Mouse (Mus musculus): ENCODE data around the gene Hmgn3. TPM values are rescaled to one million over a fixed set of nuclear protein-coding genes. Genes with fewer than 3 reads are reported as not detected.
"Not testable (repeated sequence)": the region's sequence is repeated elsewhere in the genome, so short reads cannot be mapped to it uniquely, and the experiment has no call there.

Hmgn3 gene
- total and polyA plus RNA-seq, 3 experiments, result 5.7 to 7.4 (median 6.2) TPM

- intact Hi-C loops (cut with DNase I), result no loop called here
- no peaks in the 10 kb centered on the region for H3K79me2 ChIP-seq (replicated peaks; ENCODE audit: control insufficient read depth, insufficient read depth, low read length)
- 94% methylated on average over 4 of the region's 4 CpGs for WGBS
- TF ChIP-seq CTCF (IDR thresholded peaks at IDR 0.05) (no peak), POLR2A (IDR thresholded peaks at IDR 0.05; ENCODE audit: insufficient read depth, low read depth, low read length) (no peak), EP300 (IDR thresholded peaks at IDR 0.05; ENCODE audit: insufficient read depth, low read depth, low read length) (no peak)
- no peak for DNase-seq
- no peak overlapping the region for H3K4me3 ChIP-seq
- no peak overlapping the region for H3K27ac ChIP-seq
- no peaks in the 10 kb centered on the region for H3K36me3 ChIP-seq (ENCODE audit: control insufficient read depth, insufficient read depth, low read length)
- no peaks in the 10 kb centered on the region for H3K4me1 ChIP-seq (ENCODE audit: control insufficient read depth, insufficient read depth, low read length)
- no peak overlapping the region for H3K9ac ChIP-seq (ENCODE audit: low read depth, low read length)
- no peaks in the 10 kb centered on the region for H3K27me3 ChIP-seq (ENCODE audit: control insufficient read depth, insufficient read depth, low read length)
These were observed 16.7 kb downstream of the Hmgn3 start for GRCm38 (mm10) chr9:83129831-83130230.

GRCm38 (mm10) chr9:83127840-83128239 lies 18.6 kb downstream of the Hmgn3 start:
- WGBS, result 62% methylated on average over 7 of the region's 7 CpGs
- Histone ChIP-seq H3K9ac (ENCODE audit: low read depth, low read length) (no peak overlapping the region), H3K79me2 (replicated peaks; ENCODE audit: control insufficient read depth, insufficient read depth, low read length) (no peaks in the 10 kb centered on the region), H3K4me3 (no peak overlapping the region), H3K4me1 (ENCODE audit: control insufficient read depth, insufficient read depth, low read length) (no peaks in the 10 kb centered on the region), H3K36me3 (ENCODE audit: control insufficient read depth, insufficient read depth, low read length) (no peaks in the 10 kb centered on the region), H3K27ac (no peak overlapping the region), H3K27me3 (ENCODE audit: control insufficient read depth, insufficient read depth, low read length) (no peaks in the 10 kb centered on the region)
- no peak for DNase-seq
- TF ChIP-seq CTCF (IDR thresholded peaks at IDR 0.05) (no peak), EP300 (IDR thresholded peaks at IDR 0.05; ENCODE audit: insufficient read depth, low read depth, low read length) (no peak), POLR2A (IDR thresholded peaks at IDR 0.05; ENCODE audit: insufficient read depth, low read depth, low read length) (no peak)
- intact Hi-C loops (cut with DNase I), result no loop called here

- H3K4me1 ChIP-seq (ENCODE audit: control insufficient read depth, insufficient read depth, low read length); H3K79me2 ChIP-seq (replicated peaks; ENCODE audit: control insufficient read depth, insufficient read depth, low read length); H3K27me3 ChIP-seq (ENCODE audit: control insufficient read depth, insufficient read depth, low read length); H3K4me3 ChIP-seq; intact Hi-C loops (cut with DNase I); DNase-seq; H3K36me3 ChIP-seq (ENCODE audit: control insufficient read depth, insufficient read depth, low read length); H3K9ac ChIP-seq (ENCODE audit: low read depth, low read length); H3K27ac ChIP-seq: not testable (repeated sequence)
- 96% methylated on average over 6 of the region's 6 CpGs for WGBS
These were observed 20.0 kb downstream of the Hmgn3 start for GRCm38 (mm10) chr9:83126482-83126881.

GRCm38 (mm10) chr9:83119211-83119610 lies 27.3 kb downstream of the Hmgn3 start:
- no peak overlapping the region for H3K9ac ChIP-seq (ENCODE audit: low read depth, low read length)
- intact Hi-C loops (cut with DNase I), result no loop called here
- WGBS, result 77% methylated on average over 2 of the region's 2 CpGs
- no peak for DNase-seq
- no peaks in the 10 kb centered on the region for H3K36me3 ChIP-seq (ENCODE audit: control insufficient read depth, insufficient read depth, low read length)
- H3K27ac ChIP-seq, result no peak overlapping the region
- no peaks in the 10 kb centered on the region for H3K4me1 ChIP-seq (ENCODE audit: control insufficient read depth, insufficient read depth, low read length)
- H3K79me2 ChIP-seq (replicated peaks; ENCODE audit: control insufficient read depth, insufficient read depth, low read length), result no peaks in the 10 kb centered on the region
- no peak overlapping the region for H3K4me3 ChIP-seq
- no peaks in the 10 kb centered on the region for H3K27me3 ChIP-seq (ENCODE audit: control insufficient read depth, insufficient read depth, low read length)
- TF ChIP-seq POLR2A (IDR thresholded peaks at IDR 0.05; ENCODE audit: insufficient read depth, low read depth, low read length) (no peak), EP300 (IDR thresholded peaks at IDR 0.05; ENCODE audit: insufficient read depth, low read depth, low read length) (no peak), CTCF (IDR thresholded peaks at IDR 0.05) (no peak)

- no peak for TF ChIP-seq POLR2A (IDR thresholded peaks at IDR 0.05; ENCODE audit: insufficient read depth, low read depth, low read length)
- TF ChIP-seq EP300 (IDR thresholded peaks at IDR 0.05; ENCODE audit: insufficient read depth, low read depth, low read length), result no peak
- TF ChIP-seq CTCF (IDR thresholded peaks at IDR 0.05), result no peak
- Histone ChIP-seq H3K79me2 (replicated peaks; ENCODE audit: control insufficient read depth, insufficient read depth, low read length) (no peaks in the 10 kb centered on the region), H3K9ac (ENCODE audit: low read depth, low read length) (no peak overlapping the region), H3K27me3 (ENCODE audit: control insufficient read depth, insufficient read depth, low read length) (no peaks in the 10 kb centered on the region), H3K27ac (no peak overlapping the region), H3K36me3 (ENCODE audit: control insufficient read depth, insufficient read depth, low read length) (no peaks in the 10 kb centered on the region), H3K4me1 (ENCODE audit: control insufficient read depth, insufficient read depth, low read length) (no peaks in the 10 kb centered on the region), H3K4me3 (no peak overlapping the region)
- intact Hi-C loops (cut with DNase I), result no loop called here
- no peak for DNase-seq
- WGBS, result 90% methylated on average over 7 of the region's 7 CpGs
These were observed 29.0 kb downstream of the Hmgn3 start for GRCm38 (mm10) chr9:83117486-83117885.

GRCm38 (mm10) chr9:83116774-83117474 lies 29.6 kb downstream of the Hmgn3 start:
- H3K4me1 ChIP-seq (ENCODE audit: control insufficient read depth, insufficient read depth, low read length), result no peaks in the 10 kb centered on the region
- H3K79me2 ChIP-seq (replicated peaks; ENCODE audit: control insufficient read depth, insufficient read depth, low read length), result no peaks in the 10 kb centered on the region
- intact Hi-C loops (cut with DNase I), result no loop called here
- no peak for DNase-seq
- WGBS, result 94% methylated on average over 15 of the region's 15 CpGs
- TF ChIP-seq EP300 (IDR thresholded peaks at IDR 0.05; ENCODE audit: insufficient read depth, low read depth, low read length), result no peak
- TF ChIP-seq POLR2A (IDR thresholded peaks at IDR 0.05; ENCODE audit: insufficient read depth, low read depth, low read length), result no peak
- TF ChIP-seq CTCF (IDR thresholded peaks at IDR 0.05), result no peak
- H3K4me3 ChIP-seq, result no peak overlapping the region
- H3K36me3 ChIP-seq (ENCODE audit: control insufficient read depth, insufficient read depth, low read length), result no peaks in the 10 kb centered on the region
- no peaks in the 10 kb centered on the region for H3K27me3 ChIP-seq (ENCODE audit: control insufficient read depth, insufficient read depth, low read length)
- no peak overlapping the region for H3K27ac ChIP-seq
- H3K9ac ChIP-seq (ENCODE audit: low read depth, low read length), result no peak overlapping the region

All from heart, adult 2 months (tissue).